Comparison of ENCODE assay signal across 24 mouse cellular contexts in genomic region chrX:141884336-141885048, GRCm38 (mm10). TPM values are rescaled to one million over a fixed set of nuclear protein-coding genes. Genes with fewer than 3 reads are reported as not detected.
"Had no signal": no experiment of that assay in that cellular context is flagged by ENCODE, and none has a peak within 500 bp of the region (broad histone marks: within the 10 kb centered on the region; RNA-seq: fewer than 3 reads in every experiment).

No protein-coding gene starts in this region.

- H3K36me3 ChIP-seq: limb, embryonic 13.5 days; midbrain, embryonic 13.5 days; stomach, embryonic 15.5 days had no signal

- H3K4me3 ChIP-seq: limb, embryonic 13.5 days; midbrain, embryonic 13.5 days; stomach, embryonic 15.5 days had no signal

- H3K9me3 ChIP-seq: limb, embryonic 13.5 days; midbrain, embryonic 13.5 days; stomach, embryonic 15.5 days had no signal

- H3K4me2 ChIP-seq: limb, embryonic 13.5 days; midbrain, embryonic 13.5 days; stomach, embryonic 15.5 days had no signal

- H3K4me1 ChIP-seq: limb, embryonic 13.5 days; midbrain, embryonic 13.5 days; stomach, embryonic 15.5 days had no signal

- DNase-seq: kidney, adult 18-20 months; kidney, postnatal 4 days; left cerebral cortex, postnatal 4 days; lung, adult 18-20 months; right cerebral cortex, postnatal 14 days; thymus, adult 2 months; thymus, postnatal 25 days had no signal

- H3K27ac ChIP-seq: limb, embryonic 13.5 days; liver, embryonic 14.5 days; midbrain, embryonic 13.5 days; stomach, embryonic 15.5 days had no signal

- ATAC-seq: midbrain, embryonic 13.5 days had no signal

- H3K27me3 ChIP-seq: stomach, embryonic 15.5 days had no signal

- H3K9ac ChIP-seq: limb, embryonic 13.5 days; liver, embryonic 14.5 days; midbrain, embryonic 13.5 days; stomach, embryonic 15.5 days had no signal

RNA-seq across cellular contexts. Expression of gene Gm15294, which starts 9.5 kb away (rescaled TPM):
- total RNA-seq: layer of hippocampus, adult 8-10 months; layer of hippocampus, postnatal 14 days; left cerebral cortex, adult 18-20 months; left cerebral cortex, postnatal 10 days; left cerebral cortex, postnatal 4 days; liver, adult 2 months; megakaryocyte-erythroid progenitor cell, adult 5-6 weeks; monocyte, adult 5-6 weeks had no signal
- polyA plus RNA-seq: intestine, embryonic 14.5 days; limb, embryonic 13.5 days; liver, adult 2 months; liver, embryonic 14.5 days; lung, embryonic 16.5 days; midbrain, embryonic 13.5 days; neural tube, embryonic 14.5 days; spleen, adult 2 months; testis, adult 2 months; thymus, adult 2 months; urinary bladder, adult 2 months had no signal
